In the genomic region with DNA sequence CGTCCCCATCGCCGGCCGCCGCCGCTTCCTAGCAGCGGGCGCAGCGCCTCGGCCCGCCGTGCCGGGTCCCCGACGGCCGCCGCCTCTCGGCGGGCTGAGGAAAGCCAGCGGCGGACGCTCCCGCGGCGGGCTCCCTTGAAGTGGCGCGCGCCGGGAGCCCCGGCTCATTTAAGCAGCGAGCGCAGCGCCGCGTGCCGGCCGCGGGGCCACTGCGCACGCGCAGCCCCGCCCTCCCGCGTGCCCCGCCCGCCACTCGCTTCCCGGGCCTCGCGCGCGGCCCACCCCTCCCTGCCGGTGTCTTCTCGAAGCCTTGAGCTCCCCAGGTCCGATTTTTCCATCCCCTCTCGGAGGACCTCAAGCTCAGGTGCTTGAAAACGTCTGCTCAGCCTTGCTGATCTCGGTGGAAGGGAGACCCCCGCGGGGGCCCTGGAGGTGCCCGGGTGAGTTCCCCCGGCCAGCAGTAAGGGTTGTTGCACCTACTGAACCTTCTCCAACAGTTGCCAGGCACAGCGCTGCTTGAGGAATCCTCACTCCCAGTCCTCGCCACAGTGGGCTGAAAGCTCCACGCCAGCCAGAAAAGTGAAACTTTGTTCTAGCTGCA, we compare ENCODE assay signal across 8 mouse cellular contexts. TPM values are rescaled to one million over a fixed set of nuclear protein-coding genes. Genes with fewer than 3 reads are reported as not detected.
DNase-seq lines count a peak whose midpoint lies in the region; ATAC-seq and TF ChIP-seq lines count a peak whose summit lies in the region.

TSS of gene Neto2 (minus strand) at position 174 of the 601 bp plus-strand sequence.

- peak within 1 kb of the TSS; percentile 52; the same call in 1 of the 2 replicates for H3K27ac ChIP-seq in cortical plate, adult 2 months (ENCODE audit: insufficient read depth, low read length)

- intact Hi-C loops in left cerebral cortex, postnatal 10 days (cut with DNase I): loop anchor here (5.0 to 10.0 kb wide), 2 partner anchors 224 to 836 kb away; no protein-coding TSS in a partner anchor

- ATAC-seq in activated CD4-positive, CD25-positive, alpha-beta regulatory T cell, adult 4 months: peak; percentile 65
- peak; percentile 70 for ATAC-seq in inflammation-experienced regulatory T-cells, adult 6 months
- peak; percentile 54 for ATAC-seq in megakaryocyte progenitor cell, adult 5-6 weeks (replicated peaks; ENCODE audit: poor library complexity)

- DNase-seq in gastrocnemius, adult 8-10 months (ENCODE audit: low spot score in 2 of 2): peak; percentile 24 to 43
- peak; percentile 45 to 87 for DNase-seq in left cerebral cortex, postnatal 10 days (ENCODE audit: extremely low spot score in 1 of 2, low spot score in 2 of 2)
- peak; percentile 82 for DNase-seq in right cerebral cortex, postnatal 14 days
- peak; percentile 53 for DNase-seq in urinary bladder, postnatal 25 days (ENCODE audit: low spot score)

- TF ChIP-seq POLR2A in cortical plate, adult 2 months (IDR thresholded peaks at IDR 0.05; ENCODE audit: extremely low read depth, insufficient read depth, low read length): 0 out of 2 replicates have a peak, but pooled peaks have one; percentile 13

- peak within 1 kb of the TSS; percentile 39 for H3K4me3 ChIP-seq in cortical plate, adult 2 months (ENCODE audit: insufficient read depth, low read length)

- TF ChIP-seq CTCF in cortical plate, adult 2 months (IDR thresholded peaks at IDR 0.05; ENCODE audit: extremely low read depth, insufficient read depth, low read length): no peak

- no peaks in the 10 kb centered on the region; the same call in 1 of the 2 replicates for H3K4me1 ChIP-seq in cortical plate, adult 2 months (ENCODE audit: control insufficient read depth, insufficient read depth, low read length)

RNA-seq across cellular contexts. Expression of gene Neto2, which starts in this region (rescaled TPM):
- polyA plus RNA-seq in activated CD4-positive, CD25-positive, alpha-beta regulatory T cell, adult 4 months (2017; shearing (Covaris generic)): under 1 TPM; 0.08 to 0.48 TPM
- polyA plus RNA-seq in cortical plate, adult 2 months (2012; rRNA removed): 21.7 and 25.6 TPM in 2 replicates
- total RNA-seq in gastrocnemius, adult 8-10 months (2022): 1 to 10 TPM; 2.7 to 7.3 (median 4.1) TPM
- polyA plus RNA-seq in inflammation-experienced regulatory T-cells, adult 6 months (2017; shearing (Covaris generic)): under 1 TPM; 0.13 to 0.34 (median 0.25) TPM
- total RNA-seq in left cerebral cortex, postnatal 10 days (2021): 100 to 1,000 TPM; 135 to 149 TPM
- 19.3 and 23.5 TPM in 2 replicates for total RNA-seq in megakaryocyte progenitor cell, adult 5-6 weeks (2015)
- total RNA-seq in megakaryocyte progenitor cell, adult 5-6 weeks (2017): 15.7 and 15.8 TPM in 2 replicates

Comparison
In these comparisons a context has a peak if more than half of its experiments do, and no peak if none do; other contexts are left out.
1. Peak in every context shown above with its lines: DNase-seq, ATAC-seq, H3K4me3 ChIP-seq and H3K27ac ChIP-seq.
2. RNA of gene Neto2 (total RNA-seq): 135 to 149 TPM in left cerebral cortex, postnatal 10 days; 15.7 to 23.5 TPM in megakaryocyte progenitor cell, adult 5-6 weeks and 2.7 to 7.3 TPM in gastrocnemius, adult 8-10 months; every median in the first group is over 4 times any median in the second.
3. RNA of gene Neto2 (polyA plus RNA-seq): 21.7 to 25.6 TPM in cortical plate, adult 2 months; 0.08 to 0.48 TPM in activated CD4-positive, CD25-positive, alpha-beta regulatory T cell, adult 4 months and 0.13 to 0.34 TPM in inflammation-experienced regulatory T-cells, adult 6 months; every median in the first group is over 10 times any median in the second.
4. Peak in ATAC-seq in activated CD4-positive, CD25-positive, alpha-beta regulatory T cell, adult 4 months; RNA of the gene not detected or under 1 TPM.
5. Peak in ATAC-seq in inflammation-experienced regulatory T-cells, adult 6 months; RNA of the gene not detected or under 1 TPM.